Mouse (Mus musculus) adrenal gland, adult 10 weeks (tissue): ENCODE measurements around the gene Npm1. TPM values are rescaled to one million over a fixed set of nuclear protein-coding genes. Genes with fewer than 3 reads are reported as not detected.

Experiments used
- polyA plus RNA-seq: library from polyadenylated mRNA; stranded (reverse); fragments of 350-450 nt; fragmentation: Illumina TruSeq; extraction: RNeasy Lipid Tissue Mini Kit (QIAGEN cat#74804); gene quantifications from one replicate; pipeline ENCODE4 v1.2.3, GENCODE M21; 2014; ENCODE audit warnings: low read depth, low replicate concordance

Npm1 gene
- 1,253 TPM for polyA plus RNA-seq

GRCm38 (mm10) chr11:33162998-33163506 lies at the start of gene Npm1:
Gene Npm1, minus strand, starts transcription at chr11:33163206.

GRCm38 (mm10) chr11:33203383-33204328 lies 40.6 kb upstream of the Npm1 start, which contains the start of gene Tlx3:
Gene Tlx3, minus strand, starts transcription at chr11:33203589.

GRCm38 (mm10) chr11:33147171-33147571 lies 15.8 kb downstream of the Npm1 start, which contains the start of gene Fgf18:
Gene Fgf18, minus strand, starts transcription at chr11:33147400.

Other genes starting within 250 kb of the Npm1 start
- gene Fgf18, start 15.8 kb downstream of the Npm1 start, polyA plus RNA-seq, result 0.64 TPM
- not detected for gene Tlx3, start 40.4 kb upstream of the Npm1 start, polyA plus RNA-seq
- gene Gm12117, start 113.5 kb upstream of the Npm1 start, polyA plus RNA-seq, result not detected